Mouse (Mus musculus): ENCODE data around the gene Txlna. TPM values are rescaled to one million over a fixed set of nuclear protein-coding genes. Genes with fewer than 3 reads are reported as not detected.

The Txlna gene
- total and polyA plus RNA-seq, 3 experiments = 68.9 to 69.5 TPM; not detected in 1

DNA sequence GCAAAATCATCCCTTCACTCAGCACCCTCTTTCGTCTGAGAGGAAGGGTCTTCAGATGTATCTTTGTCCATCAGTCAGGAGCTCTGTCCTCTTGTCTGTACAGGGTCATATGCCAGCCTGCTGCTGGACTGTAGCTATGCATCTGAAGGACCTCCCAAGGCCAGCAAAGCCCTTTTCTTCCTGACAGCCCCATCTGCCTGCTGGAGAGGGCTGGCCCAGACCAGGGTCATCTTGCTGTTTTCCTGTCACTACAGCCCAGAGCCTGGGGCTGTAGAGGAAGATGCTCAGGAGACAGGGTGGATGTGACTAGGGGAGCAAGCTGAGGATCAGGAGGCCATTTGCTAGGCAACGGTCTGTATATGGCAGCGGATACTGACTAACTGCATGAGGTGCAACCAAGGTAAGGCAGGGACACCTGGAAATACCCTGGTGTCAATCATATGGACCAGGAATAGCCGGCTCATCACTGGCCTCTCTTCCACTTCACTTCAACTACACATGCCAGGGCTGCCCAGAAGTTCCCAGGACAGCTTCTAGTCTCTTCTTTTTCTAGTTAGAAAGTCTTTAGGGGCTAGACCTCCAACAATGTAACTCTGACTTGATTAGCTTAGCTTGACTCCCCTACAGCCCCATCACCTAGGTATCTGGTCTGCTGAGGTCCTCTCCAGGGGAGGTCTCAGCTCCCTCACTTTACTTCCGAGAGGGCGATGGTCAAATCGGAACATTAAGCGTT, 17.9 kb downstream of the Txlna start:
- DNase-seq (ENCODE audit: low read depth, low spot score) = peak; percentile 39
- no peak for TF ChIP-seq ZC3H11A (IDR thresholded peaks at IDR 0.05; ENCODE audit: low read depth, low read length)
- no peak for TF ChIP-seq TAL1 (IDR thresholded peaks at IDR 0.05; ENCODE audit: low read length)
- no peak for TF ChIP-seq ELF1 (IDR thresholded peaks at IDR 0.05; ENCODE audit: low read depth, low read length)
- no peak for TF ChIP-seq NRF1 (IDR thresholded peaks at IDR 0.05; ENCODE audit: insufficient read depth, low read depth, low read length, poor library complexity, severe bottlenecking)
- TF ChIP-seq ZMIZ1 (IDR thresholded peaks at IDR 0.05; ENCODE audit: low read depth, low read length) = no peak
- no peak for TF ChIP-seq JUND (IDR thresholded peaks at IDR 0.05; ENCODE audit: low read depth, low read length)
- TF ChIP-seq GABPA (IDR thresholded peaks at IDR 0.05; ENCODE audit: low read depth, low read length) = no peak
- no peak for TF ChIP-seq UBTF (IDR thresholded peaks at IDR 0.05; ENCODE audit: borderline replicate concordance, insufficient read depth, low read depth, low read length)
- TF ChIP-seq MXI1 (IDR thresholded peaks at IDR 0.05; ENCODE audit: low read depth, low read length) = no peak; the same call in 1 of the 2 replicates
- TF ChIP-seq MEF2A (IDR thresholded peaks at IDR 0.05; ENCODE audit: extremely low read depth, insufficient replicate concordance, low read depth, low read length, poor library complexity, severe bottlenecking) = no peak
- no peak for TF ChIP-seq POLR2AphosphoS5 (IDR thresholded peaks at IDR 0.05; ENCODE audit: borderline replicate concordance, low read depth, low read length)
- TF ChIP-seq USF2 (IDR thresholded peaks at IDR 0.05; ENCODE audit: borderline replicate concordance in 1 of 2, insufficient read depth in 1 of 2, low read depth in 1 of 2, low read length in 2 of 2) = no peak
- TF ChIP-seq USF1 (IDR thresholded peaks at IDR 0.05; ENCODE audit: low read depth, low read length) = no peak
- no peak for TF ChIP-seq CHD2 (IDR thresholded peaks at IDR 0.05; ENCODE audit: low read length)
- no peak for TF ChIP-seq TBP (IDR thresholded peaks at IDR 0.05; ENCODE audit: low read depth, low read length)
- Histone ChIP-seq H3K27ac (ENCODE audit: control insufficient read depth, low read depth, low read length) (no peak overlapping the region), H3K9ac (ENCODE audit: control insufficient read depth, low read depth, low read length, poor library complexity, severe bottlenecking) (peak overlapping the region; percentile 77), H3K27me3 (ENCODE audit: control insufficient read depth in 1 of 2, insufficient read depth in 2 of 2, low read length in 2 of 2) (no peaks in the 10 kb centered on the region), H3K36me3 (ENCODE audit: control insufficient read depth in 1 of 2, insufficient read depth in 2 of 2, low read length in 2 of 2) (peaks cover 0 to 9% of the 10 kb centered on the region in 2 experiments; a peak in 3 of 4 replicates), H3K79me2 (ENCODE audit: control insufficient read depth, insufficient read depth, low read length, poor library complexity) (peaks cover 4% of the 10 kb centered on the region; the same call in 1 of the 2 replicates), H3K4me3 (ENCODE audit: control insufficient read depth in 1 of 2, insufficient read depth in 1 of 2, low read depth in 2 of 2, low read length in 2 of 2) (peak overlapping the region; percentile 68 to 73), H3K4me1 (ENCODE audit: control insufficient read depth in 1 of 2, insufficient read depth in 2 of 2, low read length in 2 of 2) (peaks cover 3 to 17% of the 10 kb centered on the region in 2 experiments; a peak in 3 of 4 replicates), H3K9me3 (replicated peaks; ENCODE audit: insufficient read depth, low read length) (no peaks in the 10 kb centered on the region)

DNA sequence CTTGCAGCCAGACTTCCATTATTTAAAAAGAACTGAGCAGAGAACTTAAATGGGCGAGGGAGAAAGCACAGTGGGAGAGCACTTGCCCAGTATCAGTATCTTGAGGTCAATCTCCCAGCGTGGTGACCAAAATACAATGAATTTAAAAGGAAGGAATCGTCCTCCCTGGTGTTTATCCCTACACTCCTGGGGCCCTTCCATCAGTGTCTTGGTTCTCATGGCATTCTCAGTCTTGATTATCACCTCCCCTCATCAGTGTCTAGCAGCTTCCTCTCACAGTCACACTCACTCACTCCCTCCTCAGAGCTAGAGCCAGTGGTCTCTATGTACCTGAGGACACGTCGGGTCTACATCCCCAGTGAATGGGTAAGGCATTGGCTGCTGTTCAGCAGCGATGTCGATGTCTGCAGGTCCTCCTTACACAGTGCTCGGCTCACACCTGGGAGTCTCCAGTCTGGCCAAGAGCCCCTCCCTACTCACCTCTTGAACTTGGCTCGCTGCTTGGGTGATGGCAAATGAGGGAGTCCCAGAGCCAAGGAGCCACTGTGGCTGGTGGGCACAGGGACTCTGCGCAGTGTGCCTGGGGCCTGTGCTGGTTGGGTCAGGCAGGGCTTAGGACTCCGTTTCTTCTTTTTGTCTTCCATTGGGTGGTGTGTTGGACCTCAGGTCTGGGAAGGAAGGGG, 18.6 kb downstream of the Txlna start:
- H3K4me1 ChIP-seq (ENCODE audit: control insufficient read depth in 1 of 2, insufficient read depth in 2 of 2, low read length in 2 of 2) = peaks cover 3 to 17% of the 10 kb centered on the region in 2 experiments; a peak in 3 of 4 replicates
- H3K4me3 ChIP-seq (ENCODE audit: control insufficient read depth in 1 of 2, insufficient read depth in 1 of 2, low read depth in 2 of 2, low read length in 2 of 2) = no peak overlapping the region
- H3K9ac ChIP-seq (ENCODE audit: control insufficient read depth, low read depth, low read length, poor library complexity, severe bottlenecking) = peak overlapping the region; percentile 77; the same call in 1 of the 2 replicates
- no peak for DNase-seq (ENCODE audit: low read depth, low spot score)
- peaks cover 4% of the 10 kb centered on the region; the same call in 1 of the 2 replicates for H3K79me2 ChIP-seq (ENCODE audit: control insufficient read depth, insufficient read depth, low read length, poor library complexity)
- H3K9me3 ChIP-seq (replicated peaks; ENCODE audit: insufficient read depth, low read length) = no peaks in the 10 kb centered on the region
- H3K27ac ChIP-seq (ENCODE audit: control insufficient read depth, low read depth, low read length) = no peak overlapping the region
- H3K27me3 ChIP-seq (ENCODE audit: control insufficient read depth in 1 of 2, insufficient read depth in 2 of 2, low read length in 2 of 2) = no peaks in the 10 kb centered on the region
- H3K36me3 ChIP-seq (ENCODE audit: control insufficient read depth in 1 of 2, insufficient read depth in 2 of 2, low read length in 2 of 2) = peaks cover 0 to 9% of the 10 kb centered on the region in 2 experiments; a peak in 3 of 4 replicates
- TF ChIP-seq MYB (IDR thresholded peaks at IDR 0.05; ENCODE audit: low read depth, low read length) (no peak), SIN3A (IDR thresholded peaks at IDR 0.05; ENCODE audit: low read length) (no peak), RAD21 (IDR thresholded peaks at IDR 0.05; ENCODE audit: low read depth, low read length) (no peak), KAT2A (conservative IDR thresholded peaks at IDR 0.05; ENCODE audit: low read depth, low read length) (no peak), GATA1 (IDR thresholded peaks at IDR 0.05; ENCODE audit: low read depth, low read length) (no peak), TCF12 (IDR thresholded peaks at IDR 0.05; ENCODE audit: low read depth, low read length) (no peak), EP300 (IDR thresholded peaks at IDR 0.05; ENCODE audit: low read depth in 1 of 2, low read length in 2 of 2) (no peak), GABPA (IDR thresholded peaks at IDR 0.05; ENCODE audit: low read depth, low read length) (no peak), ZC3H11A (IDR thresholded peaks at IDR 0.05; ENCODE audit: low read depth, low read length) (no peak), ZMIZ1 (IDR thresholded peaks at IDR 0.05; ENCODE audit: low read depth, low read length) (no peak), TAL1 (IDR thresholded peaks at IDR 0.05; ENCODE audit: low read length) (no peak), USF2 (IDR thresholded peaks at IDR 0.05; ENCODE audit: borderline replicate concordance in 1 of 2, insufficient read depth in 1 of 2, low read depth in 1 of 2, low read length in 2 of 2) (no peak), MAFK (IDR thresholded peaks at IDR 0.05; ENCODE audit: borderline replicate concordance, low read depth, low read length) (no peak), HCFC1 (IDR thresholded peaks at IDR 0.05; ENCODE audit: low read depth, low read length) (no peak), ELF1 (IDR thresholded peaks at IDR 0.05; ENCODE audit: low read depth, low read length) (no peak), MYC (IDR thresholded peaks at IDR 0.05; ENCODE audit: low read depth, low read length) (no peak), POLR2AphosphoS2 (IDR thresholded peaks at IDR 0.05; ENCODE audit: low read length) (no peak), E2F4 (IDR thresholded peaks at IDR 0.05; ENCODE audit: borderline replicate concordance, low read depth, low read length) (no peak)

Measured in MEL (cell line).